Mouse (Mus musculus): ENCODE results near the gene Znfx1.
"Not testable (repeated sequence)": the region's sequence is repeated elsewhere in the genome, so short reads cannot be mapped to it uniquely, and the experiment has no call there.

The Znfx1 gene

GRCm38 (mm10) chr2:167053127-167053844 lies 9.5 kb downstream of the Znfx1 start:
- in situ Hi-C loops (cut with MboI): no loop called here

- in situ Hi-C loops (cut with MboI): no loop called here
Observed at GRCm38 (mm10) chr2:167048698-167049358, 14.0 kb downstream of the Znfx1 start.

GRCm38 (mm10) chr2:167048223-167048622 lies 14.6 kb downstream of the Znfx1 start:
- in situ Hi-C loops (cut with MboI): no loop called here

- in situ Hi-C loops (cut with MboI): no loop called here
Observed at GRCm38 (mm10) chr2:167043400-167044121, 19.3 kb downstream of the Znfx1 start.

- in situ Hi-C loops (cut with MboI): no loop called here
Observed at GRCm38 (mm10) chr2:167039386-167039785, 23.4 kb downstream of the Znfx1 start.

- in situ Hi-C loops (cut with MboI): no loop called here
Observed at GRCm38 (mm10) chr2:167038716-167039115, 24.1 kb downstream of the Znfx1 start.

- in situ Hi-C loops (cut with MboI): no loop called here
Observed at GRCm38 (mm10) chr2:167038297-167038696, 24.5 kb downstream of the Znfx1 start.

GRCm38 (mm10) chr2:167037710-167038109 lies 25.1 kb downstream of the Znfx1 start:
- in situ Hi-C loops (cut with MboI): no loop called here

GRCm38 (mm10) chr2:167030507-167030906 lies 32.3 kb downstream of the Znfx1 start:
- in situ Hi-C loops (cut with MboI): no loop called here

GRCm38 (mm10) chr2:167028553-167028952 lies 34.3 kb downstream of the Znfx1 start:
- in situ Hi-C loops (cut with MboI): no loop called here

GRCm38 (mm10) chr2:167019396-167019795 lies 43.4 kb downstream of the Znfx1 start:
- in situ Hi-C loops (cut with MboI): no loop called here

- in situ Hi-C loops (cut with MboI): no loop called here
Observed at GRCm38 (mm10) chr2:167015382-167015718, 47.5 kb downstream of the Znfx1 start.

- in situ Hi-C loops (cut with MboI): no loop called here
Observed at GRCm38 (mm10) chr2:167014702-167015381, 48.0 kb downstream of the Znfx1 start, which contains the start of gene Ddx27. Ddx27 (plus strand) TSS chr2:167015193.

GRCm38 (mm10) chr2:167010546-167010945 lies 52.3 kb downstream of the Znfx1 start:
- in situ Hi-C loops (cut with MboI): no loop called here

GRCm38 (mm10) chr2:167009483-167009882 lies 53.3 kb downstream of the Znfx1 start:
- in situ Hi-C loops (cut with MboI): no loop called here

- in situ Hi-C loops (cut with MboI): not testable (repeated sequence)
Observed at GRCm38 (mm10) chr2:167007565-167007964, 55.2 kb downstream of the Znfx1 start.

- in situ Hi-C loops (cut with MboI): no loop called here
Observed at GRCm38 (mm10) chr2:167007001-167007491, 55.8 kb downstream of the Znfx1 start.

GRCm38 (mm10) chr2:167006355-167006754 lies 56.5 kb downstream of the Znfx1 start:
- in situ Hi-C loops (cut with MboI): no loop called here

GRCm38 (mm10) chr2:167004099-167004854 lies 58.5 kb downstream of the Znfx1 start:
- in situ Hi-C loops (cut with MboI): loop anchor here (5.0 kb wide), 1 partner anchor 47 kb away; no protein-coding TSS in a partner anchor

GRCm38 (mm10) chr2:167001486-167001885 lies 61.3 kb downstream of the Znfx1 start:
- in situ Hi-C loops (cut with MboI): loop anchor here (5.0 kb wide), 1 partner anchor 44 kb away; no protein-coding TSS in a partner anchor

GRCm38 (mm10) chr2:166996533-166996894 lies 66.3 kb downstream of the Znfx1 start:
- in situ Hi-C loops (cut with MboI): no loop called here
